Mouse (Mus musculus) liver, postnatal 0 days (tissue): ENCODE results near the gene Rbm20. TPM values are rescaled to one million over a fixed set of nuclear protein-coding genes. Genes with fewer than 3 reads are reported as not detected.

Experiments
- ATAC-seq: fragments of 200-750 bp; cut with Nextera tagmentation; 2 replicates; pipeline ENCODE4 v1.8.0; 2017; ENCODE audit warnings: mild to moderate bottlenecking, moderate library complexity
- DNase-seq: peaks from one replicate; pipeline ENCODE4 v3.0.0-alpha.2; 2016
- H3K27ac ChIP-seq: fragments of 300-500 bp; sonication (generic); 2 replicates; pipeline ENCODE4 v1.5.1; 2014; ENCODE audit warnings: antibody characterized with exemption, moderate library complexity, mild to moderate bottlenecking, low read depth
- H3K27me3 ChIP-seq: fragments of 300-500 bp; sonication (generic); 2 replicates; pipeline ENCODE4 v1.6.1; 2014; ENCODE audit warnings: low read length, control low read depth, mixed read lengths; ENCODE audit not compliant: insufficient read depth
- H3K36me3 ChIP-seq: fragments of 300-500 bp; sonication (generic); replicated peaks from 2 replicates; pipeline ENCODE4 v1.6.1; 2014; ENCODE audit warnings: mild to moderate bottlenecking, control low read depth, low read length, moderate library complexity, mixed read lengths; ENCODE audit not compliant: insufficient read depth
- H3K4me1 ChIP-seq: fragments of 300-500 bp; sonication (generic); 2 replicates; pipeline ENCODE4 v1.6.1; 2014; ENCODE audit warnings: antibody characterized with exemption, mild to moderate bottlenecking, control low read depth; ENCODE audit not compliant: insufficient read depth
- H3K4me2 ChIP-seq: fragments of 300-500 bp; sonication (generic); 2 replicates; pipeline ENCODE4 v1.6.1; 2014; ENCODE audit warnings: low read depth, mild to moderate bottlenecking, low read length, moderate library complexity, mixed read lengths
- H3K4me3 ChIP-seq: fragments of 300-500 bp; sonication (generic); 2 replicates; pipeline ENCODE4 v1.5.1; 2014; ENCODE audit warnings: low read depth, low read length
- H3K9ac ChIP-seq: fragments of 300-500 bp; sonication (generic); replicated peaks from 2 replicates; pipeline ENCODE4 v1.6.1; 2014; ENCODE audit warnings: mild to moderate bottlenecking, moderate library complexity
- H3K9me3 ChIP-seq: fragments of 300-500 bp; sonication (generic); 2 replicates; pipeline ENCODE4 v1.6.1; 2016; ENCODE audit warnings: mild to moderate bottlenecking, control low read depth, low read length, mixed read lengths
- CTCF ChIP-seq: sonication (generic); IDR thresholded peaks from 2 replicates; pipeline ENCODE4 v1.5.1; 2016; ENCODE audit warnings: antibody characterized with exemption, low read depth
- EP300 ChIP-seq: IDR thresholded peaks from 2 replicates; pipeline ENCODE4 v1.6.1; 2016; ENCODE audit warnings: antibody characterized with exemption, low read depth, mild to moderate bottlenecking
- WGBS: fragments of 180-500 bp; shearing (Covaris S2); extraction: QIAGEN DNeasy Blood & Tissue Kit; methylation state at CpG from one replicate; pipeline ENCODE4 v1.1.7; 2014; ENCODE audit not compliant: insufficient replicate concordance; 5-methylcytosine and 5-hydroxymethylcytosine counted together
- polyA plus RNA-seq: library from polyadenylated mRNA; unstranded; fragments of >200 nt; fragmentation: Nextera tagmentation; extraction: Ambion mirVana; gene quantifications from 2 replicates; pipeline ENCODE4 v1.2.1, GENCODE M21; 2015

Rbm20 gene
- polyA plus RNA-seq, 1 experiment from 2014 or later: 0.16 TPM

- 54% methylated on average over 7 of the region's 7 CpGs for WGBS
These were observed 8.3 kb upstream of the Rbm20 start for GRCm38 (mm10) chr19:53668821-53669220.

GRCm38 (mm10) chr19:53670625-53671141, 6.4 kb upstream of the Rbm20 start:
- Histone ChIP-seq H3K9me3 (no peaks in the 10 kb centered on the region), H3K4me1 (no peaks in the 10 kb centered on the region), H3K4me3 (no peak overlapping the region), H3K36me3 (no peaks in the 10 kb centered on the region), H3K4me2 (no peak overlapping the region), H3K27me3 (peaks cover 34% of the 10 kb centered on the region), H3K9ac (no peak overlapping the region), H3K27ac (no peak overlapping the region)
- DNase-seq: no peak
- 60% methylated on average over 12 of the region's 12 CpGs for WGBS
- TF ChIP-seq EP300 (no peak), CTCF (no peak)
- no peak for ATAC-seq

More at GRCm38 (mm10) chr19:53668821-53669220, 8.3 kb upstream of the Rbm20 start:
- Histone ChIP-seq H3K9ac (no peak overlapping the region), H3K4me3 (no peak overlapping the region), H3K4me2 (no peak overlapping the region), H3K27ac (no peak overlapping the region), H3K9me3 (no peaks in the 10 kb centered on the region), H3K4me1 (no peaks in the 10 kb centered on the region), H3K27me3 (peaks cover 16% of the 10 kb centered on the region; the same call in 1 of the 2 replicates), H3K36me3 (no peaks in the 10 kb centered on the region)
- ATAC-seq (no peak), DNase-seq (no peak)
- no peak for TF ChIP-seq CTCF
- no peak for TF ChIP-seq EP300

GRCm38 (mm10) chr19:53671432-53671831, 5.7 kb upstream of the Rbm20 start:
- no peak overlapping the region for H3K27ac ChIP-seq
- H3K9ac ChIP-seq: no peak overlapping the region
- no peak for TF ChIP-seq CTCF
- TF ChIP-seq EP300: no peak
- H3K36me3 ChIP-seq: no peaks in the 10 kb centered on the region
- WGBS: 63% methylated on average over 3 of the region's 3 CpGs
- H3K4me3 ChIP-seq: no peak overlapping the region
- H3K27me3 ChIP-seq: peaks cover 42% of the 10 kb centered on the region
- DNase-seq (no peak), ATAC-seq (no peak)
- no peaks in the 10 kb centered on the region for H3K9me3 ChIP-seq
- peaks cover 3% of the 10 kb centered on the region for H3K4me1 ChIP-seq
- H3K4me2 ChIP-seq: no peak overlapping the region

GRCm38 (mm10) chr19:53674131-53674925, 2.8 kb upstream of the Rbm20 start:
- DNase-seq: no peak
- TF ChIP-seq EP300: no peak
- TF ChIP-seq CTCF: no peak
- H3K9me3 ChIP-seq: no peaks in the 10 kb centered on the region
- no peaks in the 10 kb centered on the region for H3K36me3 ChIP-seq
- H3K27ac ChIP-seq: no peak overlapping the region
- H3K27me3 ChIP-seq: peaks cover 70% of the 10 kb centered on the region
- H3K4me1 ChIP-seq: peaks cover 13% of the 10 kb centered on the region
- no peak overlapping the region for H3K4me2 ChIP-seq
- no peak for ATAC-seq
- 42% methylated on average over 9 of the region's 9 CpGs for WGBS
- no peak overlapping the region for H3K4me3 ChIP-seq
- H3K9ac ChIP-seq: no peak overlapping the region

- DNase-seq: no peak
- Histone ChIP-seq H3K36me3 (no peaks in the 10 kb centered on the region), H3K9ac (no peak overlapping the region), H3K9me3 (no peaks in the 10 kb centered on the region), H3K4me1 (peaks cover 13% of the 10 kb centered on the region), H3K4me3 (peak overlapping the region; percentile 53), H3K27me3 (peaks cover 78% of the 10 kb centered on the region), H3K27ac (no peak overlapping the region), H3K4me2 (peak overlapping the region; percentile 79)
- ATAC-seq: no peak
- TF ChIP-seq CTCF (no peak), EP300 (no peak)
- WGBS: 2% methylated on average over 26 of the region's 26 CpGs
These were observed 878 bp upstream of the Rbm20 start for GRCm38 (mm10) chr19:53676228-53676627.

GRCm38 (mm10) chr19:53679194-53679593, 2.1 kb downstream of the Rbm20 start:
- Histone ChIP-seq H3K36me3 (no peaks in the 10 kb centered on the region), H3K4me2 (no peak overlapping the region), H3K4me3 (no peak overlapping the region), H3K27ac (no peak overlapping the region), H3K9me3 (no peaks in the 10 kb centered on the region), H3K9ac (no peak overlapping the region), H3K27me3 (peaks cover 70% of the 10 kb centered on the region), H3K4me1 (peaks cover 13% of the 10 kb centered on the region)
- DNase-seq (no peak), ATAC-seq (no peak)
- TF ChIP-seq EP300: no peak
- TF ChIP-seq CTCF: no peak
- 84% methylated on average over 9 of the region's 9 CpGs for WGBS
